Mouse (Mus musculus) erythroblast, embryonic 14.5 days (primary cell): Measurements from ENCODE around the gene Pno1.

Source experiments
- GATA1 ChIP-seq: IDR thresholded peaks from 2 replicates; pipeline ENCODE4 v1.6.1; 2012; ENCODE audit warnings: low read length, inconsistent platforms, mixed read lengths
- TAL1 ChIP-seq: IDR thresholded peaks from 3 replicates; pipeline ENCODE4 v1.6.1; 2012; ENCODE audit warnings: low read length, inconsistent platforms, mixed read lengths

DNA sequence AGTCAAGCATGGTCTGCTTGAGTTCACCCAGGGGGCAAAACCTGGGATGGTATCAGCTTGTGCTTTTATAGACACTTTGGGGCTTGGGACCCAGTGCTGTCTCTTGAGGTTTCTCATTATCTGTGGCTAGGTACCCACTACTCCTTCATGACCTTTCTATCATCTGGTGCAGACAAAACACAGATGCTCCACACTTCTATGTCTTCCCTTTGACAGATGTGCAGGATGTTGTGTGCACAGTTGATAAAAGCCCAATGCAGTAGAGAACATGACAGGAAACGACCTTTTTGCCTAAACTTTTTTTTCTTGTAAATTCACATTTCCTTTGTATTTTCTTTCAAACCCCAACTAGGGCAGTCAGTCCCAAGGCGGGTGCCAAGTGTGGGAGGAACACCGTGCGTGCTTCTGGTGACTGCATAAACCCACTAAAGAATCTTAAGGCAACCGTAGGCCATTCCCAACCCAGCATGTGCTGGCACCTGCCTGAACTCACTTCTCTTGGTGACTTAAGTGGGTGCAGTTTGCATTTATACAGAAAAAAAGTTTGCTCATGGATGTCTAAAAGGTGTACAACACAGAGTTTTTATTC lies 25.2 kb upstream of the Pno1 start:
- no peak for TF ChIP-seq TAL1
- TF ChIP-seq GATA1 = no peak
